Mouse (Mus musculus): ENCODE measurements at regions not wholly inside any gene's neighbourhood (a gene's known extent, or its start where the extent isn't known, plus 50 kb on each side); places are given as distances from the start of the nearest gene placed in this dataset.

DNA sequence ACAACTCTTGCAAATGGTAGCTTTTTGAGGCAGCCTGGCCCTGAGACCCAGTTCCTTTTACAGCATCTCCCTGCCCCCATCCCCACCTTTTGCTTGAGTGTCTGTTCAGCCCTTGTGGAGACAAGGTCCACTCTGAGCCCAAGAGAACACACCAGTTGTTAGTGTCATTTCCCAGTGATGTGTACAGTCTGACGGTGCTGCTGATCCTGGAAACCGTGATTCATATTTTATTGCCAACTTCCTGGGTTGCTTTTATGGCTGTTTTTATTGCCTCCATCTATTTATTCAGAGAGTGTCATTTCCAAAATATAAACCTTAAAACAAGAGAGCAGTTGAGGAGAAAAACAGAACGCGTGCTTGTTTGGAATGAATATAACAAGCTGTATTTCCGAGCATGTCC is 309.6 kb upstream of the Isl1 start:
- DNase-seq: no peak

DNA sequence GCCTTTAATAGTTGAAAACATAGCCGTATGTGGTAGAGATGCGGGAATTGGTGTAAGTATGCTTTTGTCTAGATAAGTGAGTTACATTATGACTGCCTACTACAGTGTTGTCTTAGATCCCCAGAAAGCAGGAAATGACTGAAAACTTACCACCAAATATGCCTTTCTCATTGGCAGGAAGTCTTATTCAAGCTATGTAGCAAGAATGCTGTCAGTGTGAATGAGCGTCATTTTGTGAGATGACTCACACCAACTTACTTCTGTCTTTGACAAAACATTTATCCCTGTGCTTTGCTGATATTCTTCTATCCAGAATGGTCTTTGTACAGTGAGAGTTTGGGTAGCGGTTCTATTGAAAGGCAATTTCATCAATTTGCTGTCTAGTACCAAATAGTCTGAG is 286.9 kb upstream of the Isl1 start:
- no peak for DNase-seq

DNA sequence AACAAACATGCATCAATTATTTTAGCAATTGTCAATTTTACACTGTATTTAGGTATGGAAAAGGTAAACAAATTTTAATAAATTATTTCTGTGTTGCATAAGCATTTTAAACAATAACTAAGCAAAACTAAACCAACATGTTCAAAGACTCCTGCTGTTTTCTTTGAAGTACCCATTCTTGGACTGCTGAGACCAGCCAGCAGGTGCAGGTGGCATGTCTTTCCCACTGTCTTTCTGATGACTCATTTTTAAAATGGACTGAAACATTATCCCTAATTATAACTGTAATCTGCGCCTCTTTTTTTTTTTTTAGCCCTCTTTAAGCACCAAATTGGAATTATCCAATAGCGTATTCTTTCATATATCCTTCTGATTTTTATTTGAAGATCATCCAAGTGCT is 286.0 kb upstream of the Isl1 start:
- DNase-seq: no peak

DNA sequence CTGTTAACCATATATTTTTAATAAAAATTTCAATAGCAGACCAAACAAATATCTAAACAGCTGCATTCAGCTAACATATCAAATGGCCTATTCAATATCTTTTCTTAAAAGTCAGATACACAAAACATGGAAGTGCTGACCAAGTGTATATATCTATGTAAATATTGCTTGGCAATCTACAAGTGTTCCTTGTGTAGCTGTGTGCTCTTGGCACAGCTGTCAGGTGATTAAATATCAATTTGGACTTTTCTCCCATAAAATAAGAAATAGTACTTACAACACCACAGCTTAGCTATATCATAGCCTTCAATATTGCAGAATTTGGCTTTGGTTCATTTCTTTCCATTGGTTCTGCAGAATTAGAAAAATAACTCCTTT is 266.5 kb upstream of the Isl1 start:
- DNase-seq: no peak

DNA sequence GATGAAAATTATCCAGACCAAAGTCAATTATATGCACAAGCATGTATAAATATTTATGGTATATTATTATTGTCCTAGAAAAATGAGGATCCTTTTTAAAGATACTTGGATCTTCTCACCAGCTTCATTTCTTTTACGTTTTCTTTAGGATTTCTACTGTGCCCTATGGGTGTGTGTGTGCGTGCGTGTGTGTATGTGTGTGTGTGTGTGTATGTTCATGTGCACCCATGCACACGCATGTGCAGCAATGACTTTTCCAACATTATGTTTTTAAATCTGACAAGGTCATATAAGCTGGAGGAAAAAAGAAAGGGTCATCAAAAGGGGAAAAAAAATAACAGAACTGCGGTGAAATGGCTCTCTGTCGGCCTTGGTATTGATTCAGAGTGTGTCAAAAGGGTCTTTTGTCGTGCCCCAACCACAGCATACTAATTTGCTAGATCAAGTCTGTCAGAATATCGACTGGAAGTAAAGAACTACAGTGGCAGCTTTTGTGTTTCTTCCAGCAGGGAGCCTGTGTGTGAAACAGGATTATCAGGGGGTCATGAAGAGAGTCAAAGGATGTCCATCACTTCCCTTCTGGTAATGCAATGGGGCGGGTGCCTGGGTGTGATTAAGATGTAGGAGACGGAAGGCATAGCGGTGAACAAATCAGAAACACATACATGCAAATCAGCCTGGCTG is 265.9 kb upstream of the Isl1 start:
- no peak for DNase-seq

DNA sequence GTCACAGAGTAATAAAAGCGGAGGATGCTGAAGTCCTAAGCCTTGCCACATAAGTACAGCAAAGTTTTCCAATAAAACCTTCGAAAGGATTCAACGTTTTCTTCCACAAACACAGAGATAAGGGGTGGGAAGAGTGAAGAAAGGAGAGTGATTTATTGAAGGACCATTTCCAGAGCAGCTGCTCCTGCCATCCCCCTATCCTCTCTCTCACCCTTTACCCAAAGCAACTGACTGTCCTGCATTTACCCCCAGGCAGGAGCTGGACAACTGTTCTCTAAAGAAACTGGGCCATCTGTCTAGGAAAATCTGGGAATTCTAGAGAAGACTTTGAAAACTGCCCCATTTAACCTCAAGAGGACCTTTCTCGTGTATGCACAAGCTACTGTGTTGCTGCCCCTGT is 245.6 kb upstream of the Isl1 start:
- no peak for DNase-seq

DNA sequence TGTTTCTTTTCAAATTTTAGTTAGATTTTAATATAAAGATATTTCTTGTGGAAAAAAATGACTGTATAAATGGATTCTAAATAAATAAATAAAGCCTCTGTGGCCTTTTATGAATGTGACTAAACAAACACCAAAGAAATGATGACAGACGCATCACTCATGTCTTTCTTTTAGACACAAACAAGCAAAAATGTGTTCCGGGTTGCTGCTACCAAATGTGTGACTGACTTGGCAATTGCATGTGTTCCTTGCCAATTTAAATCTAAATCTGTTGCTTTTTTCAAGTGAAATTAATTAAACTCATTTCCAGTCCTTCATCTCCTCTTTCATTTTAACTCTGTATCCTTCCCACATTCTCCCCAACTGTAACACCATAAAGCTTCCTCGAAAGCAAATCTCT is 225.7 kb upstream of the Isl1 start:
- no peak for DNase-seq

DNA sequence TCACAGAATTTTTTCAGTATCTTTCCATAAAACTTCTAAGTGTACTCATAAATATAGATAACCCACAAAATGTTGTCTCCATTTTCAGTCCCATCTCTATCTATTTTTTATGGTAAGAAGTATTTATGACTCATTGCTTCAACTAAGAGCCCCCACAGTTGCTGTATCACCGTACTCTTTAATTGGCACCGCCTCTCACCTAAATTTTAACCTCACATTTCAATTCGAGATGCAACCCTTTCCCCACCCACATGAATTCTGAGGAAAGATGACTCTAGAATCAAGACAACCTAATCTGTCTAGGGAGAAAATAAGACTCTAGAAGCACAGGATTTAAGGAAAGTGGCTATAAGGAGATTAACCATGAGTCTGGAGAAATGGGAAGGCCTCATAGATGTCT is 223.7 kb upstream of the Isl1 start:
- no peak for DNase-seq

DNA sequence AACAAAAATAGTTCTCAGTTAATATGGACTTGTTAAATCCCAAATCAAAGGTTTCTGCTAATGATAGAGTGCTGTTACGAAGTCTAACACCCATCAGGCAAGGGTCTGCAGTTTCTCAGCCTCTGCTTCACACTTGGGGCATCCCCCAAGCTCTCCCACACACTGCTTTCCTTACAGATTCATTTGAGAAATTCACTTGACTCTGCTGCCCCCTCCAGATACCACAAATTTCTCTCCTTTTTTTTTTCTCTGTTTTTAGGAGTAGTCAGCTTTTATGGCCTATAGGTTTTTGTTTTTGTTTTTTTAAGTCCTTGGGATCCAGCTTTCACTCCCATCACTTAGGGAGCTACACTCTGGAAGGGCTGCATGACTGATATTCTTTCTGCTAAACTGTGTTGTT is 218.8 kb upstream of the Isl1 start:
- DNase-seq: no peak

DNA sequence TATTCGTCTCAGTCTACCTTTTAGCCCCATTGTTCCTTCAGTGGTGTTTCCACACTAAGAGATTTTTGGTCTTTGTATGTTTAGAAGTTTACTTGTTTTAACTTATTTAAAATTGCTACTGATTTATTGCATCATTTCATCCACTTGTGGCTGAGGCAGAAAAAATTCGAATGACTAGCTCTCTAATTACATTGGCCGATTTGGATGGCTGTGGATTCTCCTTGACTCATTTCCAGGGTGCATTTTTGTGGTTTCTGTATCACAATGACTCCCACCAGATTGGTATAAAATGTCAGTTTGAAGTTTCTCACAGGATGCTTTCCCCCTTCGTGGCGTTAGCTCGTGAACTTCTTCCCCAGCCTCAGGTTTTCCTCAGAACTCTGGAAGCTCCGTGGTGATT is 217.5 kb upstream of the Isl1 start:
- DNase-seq: no peak

DNA sequence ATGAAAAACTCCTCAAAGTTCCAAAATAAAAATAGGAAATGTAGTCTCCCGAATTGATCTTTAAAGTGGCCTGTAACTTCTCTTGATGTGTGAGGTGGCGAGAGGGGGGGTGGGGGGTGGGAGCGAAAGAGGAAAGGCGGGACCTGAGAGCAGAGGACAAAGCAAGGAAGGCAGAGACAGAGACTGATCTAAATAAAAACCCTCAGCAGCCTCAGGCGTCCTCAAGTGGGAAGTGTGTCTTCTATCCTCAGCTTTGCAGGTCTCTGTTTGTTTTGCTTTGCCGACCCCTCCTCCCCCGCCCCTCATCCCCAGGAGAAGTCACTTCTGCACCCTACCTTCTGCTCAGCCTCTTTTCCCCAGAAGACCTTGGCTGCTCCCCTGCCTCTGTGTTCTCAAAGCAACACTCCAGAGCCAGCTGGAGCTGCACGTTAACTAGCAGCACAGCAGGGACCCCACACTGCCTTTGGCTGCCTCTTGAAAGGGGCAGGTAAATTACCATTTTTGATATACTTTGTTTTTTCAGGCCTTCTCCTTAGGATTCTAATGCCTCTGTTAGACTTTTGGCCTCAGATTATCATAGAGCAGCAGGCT is 214.3 kb upstream of the Isl1 start:
- DNase-seq: no peak

DNA sequence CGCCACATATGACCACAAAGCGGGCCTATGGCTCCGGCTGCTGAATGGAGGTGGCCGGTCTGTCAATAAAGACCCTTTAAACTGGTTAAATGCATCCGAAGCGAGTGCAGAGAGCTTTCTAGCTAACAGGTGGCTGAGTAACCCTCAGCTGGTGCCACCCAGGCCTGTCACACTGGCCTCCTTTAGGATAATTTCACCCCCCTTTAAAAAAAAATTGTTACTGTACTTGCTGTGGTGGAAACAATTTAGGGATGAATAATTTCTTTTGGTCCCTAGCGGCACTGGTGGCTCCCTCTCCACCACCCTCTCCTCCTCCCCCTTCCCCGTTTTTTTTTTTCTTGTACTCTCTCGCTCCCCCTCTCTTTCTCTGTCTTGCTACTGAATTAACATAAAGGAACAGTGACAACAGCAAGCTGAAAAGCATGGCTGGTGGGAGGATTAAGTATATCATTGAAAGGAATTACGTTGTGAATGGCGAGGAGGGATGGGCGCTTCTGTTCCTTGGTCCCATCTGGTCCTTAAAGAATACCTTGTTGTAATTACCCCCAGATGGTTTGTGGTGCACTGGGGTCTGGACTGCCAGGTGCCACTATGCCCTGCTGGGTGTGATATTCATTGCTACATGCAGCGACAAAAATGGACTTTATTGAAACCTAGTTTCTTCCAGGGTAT is 205.3 kb upstream of the Isl1 start:
- DNase-seq: no peak

DNA sequence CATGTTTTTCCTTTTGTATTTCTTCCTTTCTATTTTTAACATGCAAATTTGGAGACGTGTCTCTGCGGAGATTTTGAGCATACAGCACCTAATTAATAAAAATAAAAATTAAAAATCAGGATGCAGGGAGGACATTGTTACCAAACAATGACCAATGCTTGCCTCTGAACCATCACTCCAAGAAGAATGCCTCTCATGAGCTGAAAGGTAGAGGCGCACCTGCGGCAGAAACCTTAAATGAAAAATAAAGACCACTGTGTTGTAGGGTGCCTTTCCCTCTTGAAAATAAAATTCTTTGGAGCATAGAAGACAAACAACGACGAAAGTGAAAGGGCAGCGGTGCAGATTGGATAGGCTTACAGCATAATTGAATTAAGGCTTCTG is 204.8 kb upstream of the Isl1 start:
- no peak for DNase-seq

DNA sequence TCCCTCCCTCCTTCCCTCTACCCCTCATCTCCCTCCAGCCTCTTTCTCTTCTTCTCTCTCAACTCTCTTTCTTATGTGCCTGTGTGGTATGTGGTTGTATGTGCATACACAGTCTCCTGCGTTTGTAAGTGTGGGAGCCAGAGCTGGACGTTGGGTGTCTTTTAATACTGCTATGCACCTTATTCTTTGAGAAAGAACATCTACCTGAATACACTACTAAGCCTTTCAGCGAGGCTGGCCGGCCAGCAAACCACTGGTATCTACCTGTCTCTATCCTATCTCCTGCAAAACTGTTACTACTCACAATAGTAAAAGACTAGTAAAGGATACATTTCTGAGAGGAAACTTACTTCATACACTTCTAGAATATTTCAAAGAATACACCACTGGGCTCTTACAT is 202.9 kb upstream of the Isl1 start:
- DNase-seq: no peak

DNA sequence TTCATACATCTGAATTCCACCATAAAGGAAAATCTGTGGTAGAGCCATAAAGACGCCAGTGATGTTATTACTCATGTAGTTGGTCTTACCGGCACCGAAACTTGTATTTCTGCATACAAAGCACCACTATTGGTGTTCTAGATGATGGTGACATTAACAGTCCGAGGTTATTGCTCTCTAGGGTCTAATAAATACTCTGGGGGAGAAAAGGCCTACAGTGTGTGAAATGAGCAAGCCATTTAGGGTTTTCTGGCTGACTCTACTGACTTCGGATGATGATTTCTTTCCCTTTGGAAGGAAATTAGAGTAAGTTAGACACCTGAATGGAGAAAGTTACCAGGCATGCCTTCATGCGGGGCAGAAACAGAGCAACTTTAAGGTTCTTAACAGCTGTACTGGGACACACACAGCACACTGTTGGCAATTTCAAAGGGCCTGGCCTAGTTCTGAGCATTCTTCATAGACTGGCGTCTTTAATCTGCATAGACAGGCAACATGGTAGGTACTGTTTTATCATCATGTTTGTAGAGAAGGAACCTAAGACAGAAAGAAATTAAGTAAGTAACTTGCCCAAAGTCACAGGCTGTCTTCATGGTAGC is 198.8 kb upstream of the Isl1 start:
- no peak for DNase-seq

DNA sequence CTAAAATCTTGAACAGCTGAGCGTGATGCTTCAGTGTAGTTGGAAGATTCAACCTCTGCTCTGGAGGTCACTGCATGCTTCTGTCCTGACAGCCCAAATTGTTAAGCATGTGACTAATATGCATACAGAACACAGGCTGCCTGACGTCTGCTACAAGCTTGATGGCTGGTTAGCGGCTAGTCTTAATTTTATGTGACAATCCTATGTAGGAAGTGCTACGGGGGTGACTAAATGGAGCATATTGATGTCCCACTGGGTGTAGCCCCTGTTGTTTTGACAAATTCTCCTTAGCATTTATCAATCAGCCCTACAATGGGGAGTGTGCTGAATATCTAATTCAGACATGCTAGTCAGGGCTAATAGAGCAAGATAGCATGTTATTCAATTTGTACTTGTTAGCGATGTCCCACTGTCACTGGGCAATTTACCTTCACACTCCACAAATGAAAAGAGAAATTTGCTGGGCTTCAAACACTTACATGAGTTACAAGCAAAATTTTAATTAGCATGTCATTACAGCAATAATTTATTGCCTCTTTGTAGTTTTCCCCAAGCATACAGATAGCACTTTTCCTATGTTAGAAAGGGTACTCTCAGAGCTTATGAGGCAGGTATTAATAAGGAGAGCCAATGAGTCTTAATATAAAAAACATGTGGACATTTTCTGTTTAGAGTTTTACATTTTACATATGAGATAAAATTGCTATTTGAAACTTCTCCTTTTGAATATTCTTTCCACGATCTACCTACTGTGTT is 188.3 kb upstream of the Isl1 start:
- no peak for DNase-seq

DNA sequence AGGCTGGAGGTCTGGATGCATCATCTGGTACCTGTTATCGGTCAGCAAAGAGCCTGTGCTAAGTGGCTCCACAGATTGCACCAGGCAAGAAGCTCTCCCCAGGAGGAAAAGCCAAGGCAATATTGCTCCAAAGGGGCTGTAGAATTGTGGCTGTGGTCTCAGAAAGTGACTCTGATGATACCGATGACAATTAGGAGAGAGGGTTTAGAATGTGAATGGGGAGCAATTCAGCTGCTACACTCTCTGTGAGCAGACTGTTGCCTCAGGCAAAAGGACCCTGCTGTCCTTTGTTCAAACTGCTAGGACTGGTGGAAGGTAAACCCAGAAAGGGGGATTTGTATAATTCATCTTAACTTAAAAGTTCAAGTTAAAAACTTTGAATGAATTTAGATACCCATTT is 186.2 kb upstream of the Isl1 start:
- no peak for DNase-seq

DNA sequence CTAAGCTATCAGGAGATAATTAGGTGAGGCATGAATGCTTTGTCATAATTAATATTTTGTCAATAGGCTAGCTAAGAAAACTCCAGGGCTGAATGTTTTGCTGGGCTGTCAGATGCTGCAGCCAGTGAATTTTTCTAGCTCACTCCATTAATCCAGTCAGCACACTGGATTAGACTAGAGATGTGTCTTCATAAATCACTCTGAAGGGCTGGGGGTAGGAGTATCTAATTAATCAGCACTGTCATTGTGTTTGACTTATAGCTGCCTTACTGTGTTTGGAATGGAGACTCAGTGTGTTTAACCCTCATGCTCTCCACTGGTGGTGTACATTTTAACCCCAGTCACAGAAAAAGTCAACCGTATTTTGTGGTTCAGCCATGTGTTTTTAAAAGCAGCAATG is 179.9 kb upstream of the Isl1 start:
- DNase-seq: no peak

DNA sequence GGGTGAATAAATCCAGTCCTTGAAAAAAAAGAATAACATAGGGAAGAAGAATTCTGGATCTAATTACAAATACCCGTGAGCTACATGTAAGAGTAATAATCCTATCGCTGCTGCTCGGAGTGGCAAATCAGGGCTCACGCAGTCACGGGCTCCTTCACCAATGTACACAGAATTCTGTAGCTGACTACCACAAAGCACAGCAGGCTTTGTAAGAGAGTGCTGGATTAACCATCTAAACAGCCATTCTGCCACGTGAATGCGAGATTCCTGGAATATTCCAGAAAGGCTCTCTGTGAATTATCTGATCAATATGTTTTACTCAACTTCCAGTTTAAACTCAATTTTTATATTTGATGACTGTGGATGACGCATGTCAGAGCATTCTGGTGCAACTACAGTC is 165.1 kb upstream of the Isl1 start:
- DNase-seq: no peak

DNA sequence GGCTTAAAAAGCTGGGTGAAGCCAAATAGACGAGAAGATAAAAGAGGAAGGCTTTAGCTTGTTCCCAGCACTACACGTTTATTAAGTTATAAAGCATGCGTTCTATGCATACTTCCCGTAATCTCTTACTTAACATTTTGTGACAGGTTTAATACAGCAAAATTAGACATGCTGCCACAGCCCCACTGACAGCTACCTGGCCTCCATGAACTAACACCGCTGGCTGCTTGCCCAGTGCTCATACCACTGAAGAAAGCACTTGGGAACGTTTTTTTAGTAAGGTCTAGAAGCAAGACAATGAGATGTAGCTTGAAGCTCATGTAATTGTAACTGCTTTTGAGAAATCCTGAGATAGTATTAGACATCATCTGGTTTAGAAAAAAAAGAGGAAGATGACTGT is 152.3 kb upstream of the Isl1 start:
- DNase-seq: no peak

DNA sequence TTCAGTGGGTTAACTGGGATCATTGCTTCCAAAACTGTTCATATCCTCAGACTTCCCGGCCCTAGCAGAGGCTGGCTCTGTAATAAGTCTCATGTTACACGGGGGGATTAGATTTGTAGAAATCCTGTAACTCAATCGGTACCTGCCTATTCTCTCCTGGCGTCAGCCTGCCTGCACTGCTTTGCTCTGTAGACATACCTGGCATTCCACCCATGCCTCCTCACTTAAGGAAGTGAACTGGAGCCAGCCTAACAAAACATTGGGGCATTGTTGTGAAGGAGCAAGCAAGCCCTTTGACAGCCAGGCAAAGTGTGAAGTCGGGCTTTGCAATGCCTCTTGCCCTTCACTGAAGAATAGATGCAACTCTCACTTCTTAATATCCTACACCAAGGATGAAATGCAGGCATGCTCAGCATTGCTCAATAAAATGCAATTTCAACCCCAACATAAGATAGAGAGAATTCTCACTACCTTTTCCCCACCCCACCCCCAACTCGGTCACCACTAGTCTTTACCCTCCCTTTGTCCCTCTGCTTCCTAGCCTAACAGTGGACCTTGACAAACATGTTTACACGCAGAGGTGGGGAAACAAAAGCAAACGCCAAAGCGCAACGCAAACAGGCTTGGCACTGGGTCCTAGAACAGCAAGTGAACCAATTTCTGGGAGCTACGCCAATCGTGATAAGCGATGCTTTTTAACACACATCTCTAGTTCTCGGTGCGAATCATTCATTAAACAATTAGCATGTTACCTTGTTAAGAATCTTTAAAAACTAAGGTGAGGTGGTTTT is 133.9 kb upstream of the Isl1 start:
- peak; percentile 3 for DNase-seq

DNA sequence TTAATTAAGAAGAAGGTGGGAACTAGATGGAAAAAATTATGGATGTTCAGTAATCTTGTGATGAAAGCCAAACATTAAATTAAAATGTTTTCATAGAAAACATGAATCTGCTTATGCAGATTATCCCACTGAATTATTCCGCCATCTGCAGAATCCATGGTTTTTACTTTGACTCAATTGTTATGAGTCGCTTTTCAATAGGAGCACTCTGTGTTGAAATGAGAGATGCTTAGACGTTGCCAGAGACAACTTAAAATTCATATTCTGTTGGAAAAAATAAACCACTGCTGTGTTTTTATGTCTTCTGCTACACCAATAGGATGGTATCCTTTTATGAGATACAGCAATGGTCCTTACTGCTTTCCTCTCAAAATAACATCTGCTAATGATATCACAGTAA is 108.3 kb upstream of the Isl1 start:
- no peak for DNase-seq

DNA sequence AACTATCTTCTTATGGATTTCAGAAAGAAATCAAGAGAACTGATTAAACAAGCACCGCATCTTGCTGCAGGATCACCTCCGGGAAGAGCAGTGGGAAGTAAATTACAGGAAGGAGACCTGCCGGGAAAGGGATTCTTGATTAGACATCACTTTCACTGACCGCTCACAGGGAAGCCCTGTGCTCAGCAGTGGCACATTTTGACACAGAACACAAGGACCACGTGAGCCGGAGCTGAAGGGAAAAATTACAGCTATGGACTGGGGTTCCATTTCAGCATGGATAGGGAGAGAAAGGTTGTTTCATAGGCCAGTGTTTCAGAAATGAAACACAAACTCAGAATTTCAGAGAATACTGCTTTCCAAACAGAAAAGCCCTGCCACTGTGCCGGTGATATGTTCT is 105.0 kb upstream of the Isl1 start:
- no peak for DNase-seq

Data from kidney, postnatal 14 days (tissue).